ENCODE assay signal across 8 mouse cellular contexts in genomic region chr9:15708979-15709598, GRCm38 (mm10). TPM values are rescaled to one million over a fixed set of nuclear protein-coding genes. Genes with fewer than 3 reads are reported as not detected.
DNase-seq lines count a peak whose midpoint lies in the region; ATAC-seq lines count a peak whose summit lies in the region.

No protein-coding gene starts in this region.

- H3K27me3 ChIP-seq in kidney, embryonic 14.5 days (ENCODE audit: control insufficient read depth, insufficient read depth, low read length), result no peaks in the 10 kb centered on the region
- H3K27me3 ChIP-seq in heart, embryonic 14.5 days (ENCODE audit: control insufficient read depth, insufficient read depth, low read length), result no peaks in the 10 kb centered on the region
- H3K27me3 ChIP-seq in liver, embryonic 16.5 days (ENCODE audit: control insufficient read depth, insufficient read depth, low read depth, low read length), result no peaks in the 10 kb centered on the region; the same call in 1 of the 2 replicates

- peak overlapping the region; percentile 67 for H3K4me3 ChIP-seq in kidney, embryonic 14.5 days (ENCODE audit: low read length)
- H3K4me3 ChIP-seq in heart, embryonic 14.5 days (ENCODE audit: control insufficient read depth in 1 of 2, insufficient read depth in 1 of 2, low read depth in 1 of 2, low read length in 2 of 2), result peak overlapping the region; percentile 82 to 84
- H3K4me3 ChIP-seq in liver, embryonic 16.5 days (ENCODE audit: low read depth, low read length), result peak overlapping the region; percentile 62

- 0 out of 2 replicates have a peak, but pooled peaks cover 3% of the 10 kb centered on the region for H3K36me3 ChIP-seq in kidney, embryonic 14.5 days (ENCODE audit: control insufficient read depth, insufficient read depth, low read length)
- H3K36me3 ChIP-seq in heart, embryonic 14.5 days (ENCODE audit: control insufficient read depth, insufficient read depth, low read length), result no peaks in the 10 kb centered on the region
- no peaks in the 10 kb centered on the region for H3K36me3 ChIP-seq in liver, embryonic 16.5 days (ENCODE audit: control insufficient read depth, insufficient read depth)

- peaks cover 7% of the 10 kb centered on the region; the same call in 1 of the 2 replicates for H3K4me1 ChIP-seq in kidney, embryonic 14.5 days (ENCODE audit: control insufficient read depth, insufficient read depth, low read length)
- peaks cover 0 to 4% of the 10 kb centered on the region in 2 experiments; a peak in 2 of 4 replicates for H3K4me1 ChIP-seq in heart, embryonic 14.5 days (ENCODE audit: control insufficient read depth in 2 of 2, insufficient read depth in 2 of 2, low read length in 2 of 2)
- no peaks in the 10 kb centered on the region; the same call in 1 of the 2 replicates for H3K4me1 ChIP-seq in liver, embryonic 16.5 days (ENCODE audit: control insufficient read depth, low read depth, low read length)

- no peak for DNase-seq in kidney, postnatal 10 days
- peak; percentile 27 for DNase-seq in adrenal gland, postnatal 14 days
- no peak for DNase-seq in left cerebral cortex, adult 9 months (ENCODE audit: low spot score in 2 of 2)
- no peak for DNase-seq in urinary bladder, postnatal 10 days (ENCODE audit: low spot score)

- H3K4me2 ChIP-seq in kidney, embryonic 14.5 days (replicated peaks; ENCODE audit: low read depth, low read length), result peak overlapping the region; percentile 73
- peak overlapping the region; percentile 78 for H3K4me2 ChIP-seq in heart, embryonic 14.5 days (ENCODE audit: low read length)
- H3K4me2 ChIP-seq in liver, embryonic 16.5 days (ENCODE audit: low read depth, low read length), result peak overlapping the region; percentile 75

- 23% methylated on average over 14 of the region's 14 CpGs for WGBS in kidney, embryonic 14.5 days
- 11% methylated on average over 14 of the region's 14 CpGs for WGBS in heart, embryonic 14.5 days
- 13% methylated on average over 14 of the region's 14 CpGs for WGBS in liver, embryonic 16.5 days (ENCODE audit: insufficient replicate concordance)

- H3K9ac ChIP-seq in kidney, embryonic 14.5 days (ENCODE audit: low read depth, low read length), result peak overlapping the region; percentile 79
- peak overlapping the region; percentile 84 for H3K9ac ChIP-seq in heart, embryonic 14.5 days (ENCODE audit: low read length)
- peak overlapping the region; percentile 57 for H3K9ac ChIP-seq in liver, embryonic 16.5 days (ENCODE audit: low read depth, low read length)

- no peak overlapping the region for H3K27ac ChIP-seq in kidney, embryonic 14.5 days (ENCODE audit: low read depth, low read length)
- no peak overlapping the region; a peak in 1 of 4 replicates for H3K27ac ChIP-seq in heart, embryonic 14.5 days (replicated peaks in 1 of 2; ENCODE audit: control insufficient read depth in 1 of 2, insufficient read depth in 1 of 2, low read depth in 2 of 2, low read length in 2 of 2)
- peak overlapping the region; percentile 12; the same call in 1 of the 2 replicates for H3K27ac ChIP-seq in liver, embryonic 16.5 days (ENCODE audit: low read length)

- H3K9me3 ChIP-seq in kidney, embryonic 14.5 days (ENCODE audit: control insufficient read depth, low read length), result no peaks in the 10 kb centered on the region; the same call in 1 of the 2 replicates
- H3K9me3 ChIP-seq in heart, embryonic 14.5 days (ENCODE audit: control insufficient read depth, low read length), result no peaks in the 10 kb centered on the region
- H3K9me3 ChIP-seq in liver, embryonic 16.5 days (replicated peaks; ENCODE audit: control insufficient read depth, low read length), result no peaks in the 10 kb centered on the region

- peak; percentile 40 for ATAC-seq in kidney, embryonic 14.5 days (ENCODE audit: low FRiP score, low TSS enrichment)
- 0 out of 2 replicates have a peak, but pooled peaks have one; percentile 5 for ATAC-seq in heart, embryonic 14.5 days (ENCODE audit: insufficient number of reproducible peaks, insufficient read depth, low FRiP score, low read depth)
- 0 out of 2 replicates have a peak, but pooled peaks have one; percentile 5 for ATAC-seq in liver, embryonic 16.5 days (ENCODE audit: low read depth)
- peak; percentile 57 for ATAC-seq in neutrophil, adult 5-6 weeks (ENCODE audit: extremely low read depth, insufficient number of reproducible peaks, low FRiP score, poor library complexity, severe bottlenecking)

RNA-seq across cellular contexts. Expression of gene Slc36a4, which starts 0.4 kb away (rescaled TPM):
- 14.9 and 25.7 TPM in 2 replicates for polyA plus RNA-seq in kidney, embryonic 14.5 days (2014; fragmentation: Nextera tagmentation; extraction: Ambion mirVana)
- total RNA-seq in adrenal gland, postnatal 14 days (2021), result 28.1 and 33.3 TPM in 2 replicates
- 11.2 and 12.5 TPM in 2 replicates for polyA plus RNA-seq in heart, embryonic 14.5 days (2014; fragmentation: Nextera tagmentation; extraction: Ambion mirVana)
- polyA plus RNA-seq in liver, embryonic 16.5 days (2015; fragmentation: Nextera tagmentation; extraction: Ambion mirVana), result 1.5 and 1.7 TPM in 2 replicates
- total RNA-seq in neutrophil, adult 5-6 weeks (2017), result 4.1 and 4.8 TPM in 2 replicates

Comparison
In these comparisons a context has a peak if more than half of its experiments do, and no peak if none do; other contexts are left out.
1. ATAC-seq: peak in every context shown above with its lines; median percentile 57 in neutrophil, adult 5-6 weeks; 40 in kidney, embryonic 14.5 days; 5 in heart, embryonic 14.5 days; 5 in liver, embryonic 16.5 days.